Mouse (Mus musculus): Measurements from ENCODE around the gene Cyp4x1. TPM values are rescaled to one million over a fixed set of nuclear protein-coding genes. Genes with fewer than 3 reads are reported as not detected.
A peak's percentile ranks its signal among the peaks of the same experiment; 100 is the strongest.

Cyp4x1 gene
- polyA plus RNA-seq, 1 experiment from 2014 or later: 10.2 TPM

DNA sequence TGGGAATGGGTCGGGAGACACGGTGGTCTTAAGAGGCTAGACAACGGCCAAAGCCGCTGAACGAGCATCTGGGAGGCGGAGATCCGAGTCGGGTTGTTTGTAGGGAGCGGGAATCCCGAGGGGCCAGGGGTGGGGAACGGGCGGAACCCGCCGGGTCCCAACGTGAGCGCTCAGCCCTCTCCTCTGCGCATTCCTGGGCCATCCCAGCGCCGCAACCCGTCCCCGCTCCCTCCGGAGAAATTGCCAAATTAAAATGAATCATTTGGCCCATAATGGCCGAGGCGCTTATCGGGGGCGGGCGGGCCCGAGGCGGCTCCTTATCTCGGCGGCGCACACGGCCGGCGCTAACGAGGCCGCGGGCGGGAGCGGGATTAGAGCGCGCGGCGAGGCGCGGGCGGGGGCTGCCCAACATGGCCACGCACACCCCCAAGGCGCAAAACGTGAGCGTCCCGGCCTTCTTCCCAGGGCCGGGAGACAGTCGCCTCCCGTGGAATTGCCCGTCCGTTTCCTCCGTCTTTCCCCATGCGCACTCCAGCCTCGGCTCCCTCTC is 77.6 kb downstream of the Cyp4x1 start, which contains the start of gene Tal1:
Gene Tal1, plus strand, starts transcription at position 56 of the 550 bp plus-strand sequence.
- Histone ChIP-seq H3K4me2 (replicated peaks) (peak within 1 kb of the TSS; percentile 40), H3K27ac (peak within 1 kb of the TSS; percentile 84), H3K4me3 (replicated peaks; ENCODE audit: low read length) (peak within 1 kb of the TSS; percentile 33), H3K4me1 (replicated peaks; ENCODE audit: control insufficient read depth, insufficient read depth, low read length) (no peaks in the 10 kb centered on the region), H3K9ac (peak within 1 kb of the TSS; percentile 58; the same call in 1 of the 2 replicates), H3K9me3 (ENCODE audit: control insufficient read depth, low read length) (no peaks in the 10 kb centered on the region), H3K36me3 (replicated peaks; ENCODE audit: control insufficient read depth, insufficient read depth) (no peaks in the 10 kb centered on the region), H3K27me3 (ENCODE audit: control insufficient read depth, insufficient read depth, low read length) (peaks cover 90% of the 10 kb centered on the region)
- WGBS: under 1% methylated on average over 59 of the region's 60 CpGs
- ATAC-seq (ENCODE audit: low FRiP score) (peak; percentile 44), DNase-seq (ENCODE audit: low spot score) (peak; percentile 33)

Other genes starting within 250 kb of the Cyp4x1 start
- 0.16 TPM in 1 of 2 replicates, not detected in the other for gene Foxd2, start 225.4 kb downstream of the Cyp4x1 start, polyA plus RNA-seq (2014; fragmentation: Nextera tagmentation; extraction: Ambion mirVana)
- gene Foxe3, start 208.3 kb downstream of the Cyp4x1 start, polyA plus RNA-seq (2014; fragmentation: Nextera tagmentation; extraction: Ambion mirVana): not detected in 2 replicates
- 227 and 244 TPM in 2 replicates for gene Cmpk1, start 147.0 kb downstream of the Cyp4x1 start, polyA plus RNA-seq (2014; fragmentation: Nextera tagmentation; extraction: Ambion mirVana)
- gene Stil, start 134.1 kb downstream of the Cyp4x1 start, polyA plus RNA-seq (2014; fragmentation: Nextera tagmentation; extraction: Ambion mirVana): 2.9 and 3.6 TPM in 2 replicates
- gene Tal1, start 77.9 kb downstream of the Cyp4x1 start, polyA plus RNA-seq (2014; fragmentation: Nextera tagmentation; extraction: Ambion mirVana): 5.6 and 7.4 TPM in 2 replicates
- 3.0 and 3.7 TPM in 2 replicates for gene Pdzk1ip1, start 45.6 kb downstream of the Cyp4x1 start, polyA plus RNA-seq (2014; fragmentation: Nextera tagmentation; extraction: Ambion mirVana)
- not detected in 2 replicates for gene Cyp4a29, start 107.8 kb upstream of the Cyp4x1 start, polyA plus RNA-seq (2014; fragmentation: Nextera tagmentation; extraction: Ambion mirVana)
- gene Cyp4a12a, start 164.8 kb upstream of the Cyp4x1 start, polyA plus RNA-seq (2014; fragmentation: Nextera tagmentation; extraction: Ambion mirVana): not detected in 2 replicates